Mouse (Mus musculus) liver, embryonic 13.5 days (tissue): ENCODE measurements around the gene Brap. TPM values are rescaled to one million over a fixed set of nuclear protein-coding genes. Genes with fewer than 3 reads are reported as not detected.

Experiments used
- ATAC-seq: fragments of 200-750 bp; cut with Nextera tagmentation; 2 replicates; pipeline ENCODE4 v1.8.0; 2017; ENCODE audit warnings: low read depth, mild to moderate bottlenecking, moderate number of reproducible peaks, moderate library complexity
- DNase-seq: peaks from one replicate; pipeline ENCODE4 v3.0.0; 2022
- H3K27ac ChIP-seq: fragments of 300-500 bp; sonication (generic); 2 replicates; pipeline ENCODE4 v1.5.1; 2015; ENCODE audit warnings: moderate library complexity, mild to moderate bottlenecking, inconsistent platforms
- H3K27me3 ChIP-seq: fragments of 300-500 bp; sonication (generic); 2 replicates; pipeline ENCODE4 v1.6.1; 2015; ENCODE audit warnings: mild to moderate bottlenecking, inconsistent platforms
- H3K36me3 ChIP-seq: fragments of 300-500 bp; sonication (generic); 2 replicates; pipeline ENCODE4 v1.6.1; 2015; ENCODE audit warnings: mild to moderate bottlenecking, inconsistent platforms
- H3K4me1 ChIP-seq: fragments of 300-500 bp; sonication (generic); replicated peaks from 2 replicates; pipeline ENCODE4 v1.6.1; 2015; ENCODE audit warnings: inconsistent platforms
- H3K4me2 ChIP-seq: fragments of 300-500 bp; sonication (generic); 2 replicates; pipeline ENCODE4 v1.6.1; 2015; ENCODE audit warnings: inconsistent platforms, mild to moderate bottlenecking, moderate library complexity
- H3K4me3 ChIP-seq: fragments of 300-500 bp; sonication (generic); replicated peaks from 2 replicates; pipeline ENCODE4 v1.5.1; 2015; ENCODE audit warnings: mild to moderate bottlenecking, inconsistent platforms
- H3K9ac ChIP-seq: fragments of 300-500 bp; sonication (generic); 2 replicates; pipeline ENCODE4 v1.6.1; 2015; ENCODE audit warnings: mild to moderate bottlenecking, inconsistent platforms
- H3K9me3 ChIP-seq: fragments of 300-500 bp; sonication (generic); replicated peaks from 2 replicates; pipeline ENCODE4 v1.6.1; 2016; ENCODE audit warnings: inconsistent platforms
- WGBS: fragments of 180-500 bp; shearing (Covaris S2); methylation state at CpG from one replicate; pipeline ENCODE4 v1.1.7; 2015; ENCODE audit not compliant: insufficient replicate concordance; 5-methylcytosine and 5-hydroxymethylcytosine counted together
- polyA plus RNA-seq: library from polyadenylated mRNA; unstranded; fragments of >200 nt; fragmentation: Nextera tagmentation; extraction: Ambion mirVana; gene quantifications from 2 replicates; pipeline ENCODE4 v1.2.1, GENCODE M21; 2015

Gene Brap
- polyA plus RNA-seq, 1 experiment from 2014 or later: 23.9 TPM

DNA sequence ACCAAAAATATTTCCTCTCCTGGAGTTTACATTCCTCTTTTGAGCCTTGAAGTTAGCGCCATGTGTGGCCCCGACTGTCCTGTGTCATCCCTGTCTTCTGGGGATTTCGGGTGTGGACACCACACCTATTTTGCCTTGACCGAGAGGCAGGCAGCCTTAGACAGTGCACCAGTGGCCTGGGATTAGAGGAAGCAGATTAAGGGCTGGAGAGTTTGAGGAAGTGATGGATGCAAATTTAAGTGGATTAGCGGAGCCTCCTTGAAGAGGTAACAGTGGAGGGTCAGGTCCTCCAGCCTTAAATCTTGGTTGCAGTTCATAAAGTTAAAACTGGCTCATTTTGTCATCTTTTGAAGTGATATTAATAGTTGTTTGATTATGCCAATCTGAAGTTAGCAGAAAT, 58.1 kb downstream of the Brap start:
- Histone ChIP-seq H3K36me3 (peaks cover 13% of the 10 kb centered on the region; the same call in 1 of the 2 replicates), H3K9me3 (no peaks in the 10 kb centered on the region), H3K4me3 (no peak overlapping the region), H3K27ac (no peak overlapping the region), H3K4me2 (no peak overlapping the region), H3K9ac (no peak overlapping the region), H3K4me1 (peaks cover 82% of the 10 kb centered on the region), H3K27me3 (no peaks in the 10 kb centered on the region)
- WGBS: 69% methylated on average over 5 of the region's 5 CpGs
- no peak for ATAC-seq
- no peak for DNase-seq

- 77% methylated on average over 5 of the region's 5 CpGs for WGBS
- H3K4me3 ChIP-seq: no peak overlapping the region
- ATAC-seq: no peak
- H3K36me3 ChIP-seq: peaks cover 13% of the 10 kb centered on the region; the same call in 1 of the 2 replicates
- no peaks in the 10 kb centered on the region for H3K27me3 ChIP-seq
- DNase-seq: no peak
- no peak overlapping the region for H3K27ac ChIP-seq
- H3K9me3 ChIP-seq: no peaks in the 10 kb centered on the region
- H3K4me2 ChIP-seq: no peak overlapping the region
- peaks cover 71% of the 10 kb centered on the region for H3K4me1 ChIP-seq
- H3K9ac ChIP-seq: no peak overlapping the region
Measured at GRCm38 (mm10) chr5:121720888-121721585, 60.7 kb downstream of the Brap start.

DNA sequence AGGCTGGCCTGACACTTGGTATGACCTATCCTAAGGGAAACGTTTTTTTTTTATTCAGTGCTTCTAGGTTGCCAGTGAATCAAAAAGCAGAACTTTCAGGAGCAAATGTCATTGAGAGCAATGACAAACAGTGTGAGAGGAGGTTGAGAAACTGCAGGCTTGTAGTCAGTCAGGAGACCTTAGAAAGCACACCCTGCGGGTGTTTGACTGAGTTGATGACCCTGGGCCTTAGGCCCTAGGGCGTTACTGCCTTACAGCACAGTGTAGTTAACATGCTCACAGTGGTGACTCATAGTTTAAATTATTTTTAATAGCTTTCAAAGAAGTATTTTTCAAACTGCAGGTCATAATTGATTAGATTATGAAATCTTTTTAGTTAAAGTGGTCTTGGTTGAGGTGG, 61.5 kb downstream of the Brap start:
- Histone ChIP-seq H3K27ac (no peak overlapping the region), H3K4me3 (no peak overlapping the region), H3K9ac (no peak overlapping the region), H3K36me3 (peaks cover 11% of the 10 kb centered on the region; the same call in 1 of the 2 replicates), H3K27me3 (no peaks in the 10 kb centered on the region), H3K4me1 (peaks cover 63% of the 10 kb centered on the region), H3K4me2 (no peak overlapping the region), H3K9me3 (no peaks in the 10 kb centered on the region)
- ATAC-seq (no peak), DNase-seq (no peak)
- 59% methylated on average over 3 of the region's 3 CpGs for whole genome bisulfite sequencing

DNA sequence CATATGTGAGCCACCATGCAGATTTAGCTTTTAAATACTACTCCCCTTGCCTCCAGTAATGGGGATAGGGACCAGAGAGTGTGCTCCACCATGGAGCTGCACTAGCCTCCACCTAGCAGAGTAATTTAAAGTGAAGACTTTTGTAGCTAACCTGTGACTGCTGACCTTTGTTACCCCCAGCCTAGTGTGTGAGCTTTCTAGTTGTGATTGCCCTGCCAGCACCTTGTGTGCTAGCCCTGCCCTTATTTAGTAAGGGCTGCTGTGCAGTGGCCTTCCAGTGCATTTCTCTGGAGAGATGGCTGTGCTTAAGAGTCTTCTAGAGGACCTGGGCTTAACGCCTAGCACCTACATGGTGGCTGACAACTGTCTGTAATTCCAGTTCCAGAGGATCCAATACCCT, 64.3 kb downstream of the Brap start:
- ATAC-seq: no peak
- 77% methylated on average over 1 of the region's 1 CpGs for WGBS

DNA sequence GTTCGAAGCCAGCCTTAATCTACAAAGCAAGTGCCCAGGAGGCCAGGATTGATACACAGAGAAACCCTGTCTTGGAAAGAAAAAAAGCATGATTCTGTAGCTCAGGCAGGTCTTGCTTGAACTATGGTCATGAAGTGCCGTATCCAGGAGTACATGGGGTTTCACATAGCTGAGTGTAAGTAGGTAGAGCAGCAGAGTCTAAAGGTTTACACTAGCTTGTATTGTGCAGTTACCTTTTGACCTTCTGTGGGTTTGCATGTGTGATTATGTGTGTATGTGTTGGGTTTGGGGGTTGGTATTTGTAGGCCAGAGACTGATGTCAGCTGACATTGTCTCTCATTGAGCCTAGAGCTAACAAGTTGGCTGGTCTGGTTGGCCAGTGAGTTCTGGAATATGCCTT, 69.7 kb downstream of the Brap start:
- Histone ChIP-seq H3K9ac (no peak overlapping the region), H3K27me3 (no peaks in the 10 kb centered on the region), H3K27ac (no peak overlapping the region), H3K4me1 (peaks cover 20% of the 10 kb centered on the region), H3K4me2 (no peak overlapping the region), H3K4me3 (no peak overlapping the region), H3K9me3 (no peaks in the 10 kb centered on the region), H3K36me3 (peaks cover 11% of the 10 kb centered on the region)
- 84% methylated on average over 2 of the region's 2 CpGs for WGBS
- no peak for DNase-seq
- no peak for ATAC-seq

More for the DNA sequence above, 64.3 kb downstream of the Brap start:
- Histone ChIP-seq H3K4me3 (no peak overlapping the region), H3K9me3 (no peaks in the 10 kb centered on the region), H3K4me2 (no peak overlapping the region), H3K4me1 (peaks cover 43% of the 10 kb centered on the region), H3K27me3 (no peaks in the 10 kb centered on the region), H3K9ac (no peak overlapping the region), H3K36me3 (peaks cover 5% of the 10 kb centered on the region; the same call in 1 of the 2 replicates), H3K27ac (no peak overlapping the region)
- no peak for DNase-seq

DNA sequence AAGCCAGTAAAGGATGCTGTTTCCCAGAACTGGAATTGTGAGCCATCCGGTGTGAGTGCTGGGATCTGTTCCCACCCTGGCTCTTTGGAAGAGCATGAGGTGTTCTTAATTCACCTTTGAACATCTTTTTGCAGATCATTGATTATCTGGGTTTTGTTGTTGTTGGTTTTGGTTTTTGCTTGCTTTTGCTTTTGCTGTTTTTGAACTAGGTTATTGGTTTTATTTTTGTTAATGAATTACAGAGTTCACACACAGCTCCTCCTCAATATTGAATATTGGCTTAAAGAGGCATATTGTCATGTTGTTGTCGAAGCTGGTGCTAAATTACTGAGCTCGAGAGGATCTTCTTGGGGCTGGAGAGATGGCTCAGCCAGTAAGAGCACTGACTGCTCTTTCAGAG, 76.3 kb downstream of the Brap start:
- Histone ChIP-seq H3K36me3 (peaks cover 6% of the 10 kb centered on the region; the same call in 1 of the 2 replicates), H3K9me3 (no peaks in the 10 kb centered on the region), H3K4me1 (peaks cover 33% of the 10 kb centered on the region), H3K4me2 (no peak overlapping the region), H3K27me3 (no peaks in the 10 kb centered on the region), H3K9ac (no peak overlapping the region), H3K4me3 (no peak overlapping the region), H3K27ac (no peak overlapping the region)
- DNase-seq (no peak), ATAC-seq (no peak)
- WGBS: 77% methylated on average over 3 of the region's 3 CpGs

Other genes starting within 250 kb of the Brap start
- 0.83 and 1.3 TPM in 2 replicates for gene Tmem116, start 208.7 kb upstream of the Brap start, polyA plus RNA-seq
- 99.8 and 102 TPM in 2 replicates for gene Erp29, start 208.1 kb upstream of the Brap start, polyA plus RNA-seq
- not detected in 2 replicates for gene Adam1b, start 157.1 kb upstream of the Brap start, polyA plus RNA-seq
- gene Adam1a, start 115.1 kb upstream of the Brap start, polyA plus RNA-seq: 0.33 and 0.48 TPM in 2 replicates
- gene Gm42878, start 115.1 kb upstream of the Brap start, polyA plus RNA-seq: not detected in 2 replicates
- gene Mapkapk5, start 114.7 kb upstream of the Brap start, polyA plus RNA-seq: 27.4 and 29.1 TPM in 2 replicates
- 123 and 138 TPM in 2 replicates for gene Aldh2, start 66.7 kb upstream of the Brap start, polyA plus RNA-seq
- gene Acad12, start 41.6 kb upstream of the Brap start, polyA plus RNA-seq: 1.4 TPM in 2 replicates
- gene Acad10, start within 50 bp of the Brap start, polyA plus RNA-seq: 2.0 and 2.4 TPM in 2 replicates
- 16.0 and 17.6 TPM in 2 replicates for gene Atxn2, start 50.8 kb downstream of the Brap start, polyA plus RNA-seq
- 6.1 TPM in 2 replicates for gene Sh2b3, start 177.1 kb downstream of the Brap start, polyA plus RNA-seq
- 3.7 and 4.0 TPM in 2 replicates for gene Pheta1, start 188.4 kb downstream of the Brap start, polyA plus RNA-seq